Mouse (Mus musculus): ENCODE results near the gene Neil1. TPM values are rescaled to one million over a fixed set of nuclear protein-coding genes. Genes with fewer than 3 reads are reported as not detected.

The Neil1 gene
- 9.1 and 11.0 TPM in 2 replicates for polyA plus RNA-seq (2015; fragmentation: Nextera tagmentation; extraction: Ambion mirVana)

DNA sequence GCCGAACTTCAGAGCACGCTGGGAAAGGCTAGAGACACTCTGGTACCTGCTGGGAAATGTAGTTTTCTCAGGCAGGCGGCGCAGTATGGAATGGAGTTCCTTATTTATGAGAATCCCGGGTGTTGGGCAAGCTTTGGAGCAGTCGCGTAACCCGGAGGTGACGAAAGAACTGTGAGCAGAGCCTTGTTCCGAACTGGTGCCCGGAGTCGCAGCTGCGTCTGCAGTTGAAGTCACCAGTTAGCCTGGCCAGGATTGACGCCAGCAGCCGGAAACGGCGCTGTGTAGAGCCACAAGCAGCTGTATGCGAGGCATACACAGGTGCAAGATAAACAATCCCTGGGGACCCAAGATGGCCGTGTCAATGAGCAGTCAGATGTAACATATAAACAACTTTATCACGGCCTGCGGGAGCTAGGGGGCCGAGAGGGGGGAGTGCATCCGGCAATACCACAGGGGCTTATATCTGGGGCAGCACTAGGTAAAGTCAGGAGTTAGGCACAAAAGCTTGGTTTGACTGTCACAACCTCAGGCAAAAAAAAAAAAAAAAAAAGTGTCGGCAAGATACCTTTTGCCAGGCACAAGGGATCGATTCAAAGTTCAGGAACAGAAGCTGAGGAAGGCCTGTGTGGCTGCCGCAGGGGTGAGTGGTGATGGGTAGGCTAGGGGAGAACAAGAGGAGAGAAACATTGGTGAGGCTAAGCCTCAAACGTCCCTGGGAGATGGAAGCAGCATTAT is at the start of gene Neil1:
Gene Neil1, minus strand, starts transcription at position 162 of the 735 bp plus-strand sequence.
- Histone ChIP-seq H3K27me3 (no peaks in the 10 kb centered on the region), H3K9me3 (no peaks in the 10 kb centered on the region), H3K9ac (peak within 1 kb of the TSS; percentile 78), H3K36me3 (peaks cover 15% of the 10 kb centered on the region), H3K4me1 (replicated peaks) (peaks cover 26% of the 10 kb centered on the region), H3K4me2 (peak within 1 kb of the TSS; percentile 66), H3K4me3 (peak within 1 kb of the TSS; percentile 52), H3K27ac (peak within 1 kb of the TSS; percentile 92)
- WGBS = under 1% methylated on average over 27 of the region's 27 CpGs
- ATAC-seq (ENCODE audit: low FRiP score) = peak; percentile 94

DNA sequence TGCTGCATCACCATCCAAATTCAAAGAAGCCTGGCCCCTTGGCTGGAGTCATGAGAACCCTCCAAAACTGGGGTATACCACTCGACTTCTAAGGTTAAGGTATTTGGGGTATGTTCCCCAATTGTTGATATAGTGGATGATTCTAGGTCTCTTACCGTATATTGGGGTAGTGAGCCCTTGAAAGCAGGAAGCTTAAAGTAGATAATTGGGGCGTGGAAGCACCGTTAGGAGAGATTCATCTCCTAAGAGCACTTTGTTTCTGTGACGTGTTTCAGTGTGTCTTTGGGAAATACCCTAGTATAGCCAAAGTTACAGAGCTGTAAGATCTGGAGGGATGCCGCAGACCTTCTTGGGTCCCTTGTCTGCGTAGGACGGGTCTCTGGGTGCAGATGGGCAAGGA is 49.3 kb upstream of the Neil1 start:
- WGBS = 76% methylated on average over 8 of the region's 8 CpGs
- no peaks in the 10 kb centered on the region for H3K4me1 ChIP-seq (replicated peaks)
- no peaks in the 10 kb centered on the region for H3K36me3 ChIP-seq
- H3K4me3 ChIP-seq = no peak overlapping the region
- H3K27me3 ChIP-seq = no peaks in the 10 kb centered on the region
- ATAC-seq (ENCODE audit: low FRiP score) = no peak
- no peaks in the 10 kb centered on the region for H3K9me3 ChIP-seq
- no peak overlapping the region for H3K9ac ChIP-seq
- no peak overlapping the region for H3K4me2 ChIP-seq
- H3K27ac ChIP-seq = no peak overlapping the region

DNA sequence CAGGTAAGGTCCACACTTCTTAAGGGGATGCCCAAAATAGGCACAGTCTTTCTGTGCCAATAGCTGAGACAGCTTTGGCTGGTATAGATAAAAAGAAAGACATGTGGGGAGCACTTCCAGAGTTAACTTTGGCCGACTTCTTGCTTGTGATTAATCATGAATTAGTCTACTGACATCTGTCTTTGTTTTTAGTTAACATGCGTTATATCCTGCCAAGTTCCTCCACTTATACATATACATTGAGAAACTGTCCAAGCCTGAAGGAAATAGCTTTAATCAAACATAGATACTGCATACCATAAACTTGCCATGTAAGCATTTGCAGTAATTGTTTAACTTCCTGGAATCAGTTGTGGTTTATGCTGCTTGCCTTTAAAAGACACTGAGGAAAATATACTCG is 48.6 kb upstream of the Neil1 start:
- Histone ChIP-seq H3K27ac (no peak overlapping the region), H3K4me2 (no peak overlapping the region), H3K9ac (no peak overlapping the region), H3K4me3 (no peak overlapping the region), H3K9me3 (no peaks in the 10 kb centered on the region), H3K36me3 (no peaks in the 10 kb centered on the region), H3K4me1 (replicated peaks) (no peaks in the 10 kb centered on the region), H3K27me3 (no peaks in the 10 kb centered on the region)
- no peak for ATAC-seq (ENCODE audit: low FRiP score)
- 67% methylated on average over 3 of the region's 3 CpGs for WGBS

DNA sequence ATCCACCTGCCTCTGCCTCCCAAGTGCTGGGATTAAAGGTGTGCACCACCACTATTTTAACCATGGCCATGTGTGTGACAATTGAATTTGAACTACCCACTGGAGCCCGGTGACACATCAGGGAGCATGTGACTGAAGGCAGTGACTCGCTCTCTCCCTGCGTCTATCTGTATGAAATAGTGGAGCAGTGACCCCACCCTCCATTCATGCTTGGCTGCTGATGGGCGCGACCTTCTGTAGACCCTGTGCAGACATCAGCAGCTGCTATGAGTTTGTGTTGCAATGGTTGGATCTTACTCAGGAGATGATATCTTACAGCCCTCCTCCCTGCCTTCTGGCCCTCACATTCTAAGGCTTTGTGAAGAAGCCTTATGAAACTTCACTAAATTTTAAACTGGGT is 20.3 kb upstream of the Neil1 start:
- Histone ChIP-seq H3K27me3 (0 out of 2 replicates have a peak, but pooled peaks cover 9% of the 10 kb centered on the region), H3K4me2 (no peak overlapping the region), H3K36me3 (no peaks in the 10 kb centered on the region), H3K4me3 (no peak overlapping the region), H3K27ac (no peak overlapping the region), H3K9me3 (no peaks in the 10 kb centered on the region), H3K4me1 (replicated peaks) (no peaks in the 10 kb centered on the region), H3K9ac (no peak overlapping the region)
- 82% methylated on average over 5 of the region's 5 CpGs for WGBS
- ATAC-seq (ENCODE audit: low FRiP score) = no peak

DNA sequence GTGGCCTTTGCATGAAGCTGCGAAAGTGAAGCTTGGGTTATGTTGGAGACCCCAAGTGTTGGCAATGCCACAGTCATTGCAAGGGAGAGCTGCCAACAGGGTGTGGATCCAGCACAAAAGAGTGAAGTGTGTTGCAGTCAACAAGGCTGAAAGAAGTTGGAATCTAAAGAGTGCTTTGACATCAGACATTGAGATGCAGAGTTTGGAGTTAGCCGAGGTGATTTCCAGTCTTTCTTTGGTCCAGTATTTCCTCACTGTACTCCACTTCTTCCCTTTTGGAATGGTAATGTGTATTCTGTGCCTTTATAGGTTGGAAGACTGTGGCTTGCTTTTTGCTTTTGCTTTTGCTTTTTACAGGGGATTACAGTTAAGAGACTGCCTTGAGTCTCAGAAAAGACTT is 18.1 kb upstream of the Neil1 start:
- WGBS = 90% methylated on average over 2 of the region's 2 CpGs
- Histone ChIP-seq H3K27ac (no peak overlapping the region), H3K4me3 (no peak overlapping the region), H3K27me3 (peaks cover 13% of the 10 kb centered on the region; the same call in 1 of the 2 replicates), H3K4me2 (no peak overlapping the region), H3K9me3 (no peaks in the 10 kb centered on the region), H3K9ac (no peak overlapping the region), H3K4me1 (replicated peaks) (no peaks in the 10 kb centered on the region), H3K36me3 (no peaks in the 10 kb centered on the region)
- no peak for ATAC-seq (ENCODE audit: low FRiP score)

DNA sequence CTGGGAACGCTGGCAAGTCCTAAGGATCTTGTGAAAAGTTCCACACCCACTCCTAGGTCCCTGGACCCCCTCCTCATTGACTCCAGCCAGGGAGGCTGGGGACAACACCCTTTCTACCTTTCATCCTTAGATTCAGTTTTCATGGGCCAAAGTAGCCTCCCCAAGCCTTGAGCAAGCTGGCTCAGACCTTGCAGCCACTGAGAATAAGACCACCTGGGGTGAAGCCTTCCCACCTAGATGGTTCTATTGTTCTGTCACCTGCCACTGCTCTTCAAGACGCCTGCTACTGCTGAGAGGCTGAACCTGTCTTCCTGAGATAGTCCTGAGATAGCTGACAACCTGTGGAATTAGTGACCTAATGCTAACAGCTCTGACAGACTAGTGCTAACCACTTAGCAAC is 15.0 kb upstream of the Neil1 start:
- Histone ChIP-seq H3K9me3 (no peaks in the 10 kb centered on the region), H3K27ac (no peak overlapping the region), H3K4me3 (no peak overlapping the region), H3K27me3 (peaks cover 24% of the 10 kb centered on the region), H3K9ac (no peak overlapping the region; the same call in 1 of the 2 replicates), H3K4me1 (replicated peaks) (peaks cover 5% of the 10 kb centered on the region; the same call in 1 of the 2 replicates), H3K36me3 (no peaks in the 10 kb centered on the region), H3K4me2 (no peak overlapping the region)
- 53% methylated on average over 2 of the region's 2 CpGs for WGBS
- no peak for ATAC-seq (ENCODE audit: low FRiP score)

DNA sequence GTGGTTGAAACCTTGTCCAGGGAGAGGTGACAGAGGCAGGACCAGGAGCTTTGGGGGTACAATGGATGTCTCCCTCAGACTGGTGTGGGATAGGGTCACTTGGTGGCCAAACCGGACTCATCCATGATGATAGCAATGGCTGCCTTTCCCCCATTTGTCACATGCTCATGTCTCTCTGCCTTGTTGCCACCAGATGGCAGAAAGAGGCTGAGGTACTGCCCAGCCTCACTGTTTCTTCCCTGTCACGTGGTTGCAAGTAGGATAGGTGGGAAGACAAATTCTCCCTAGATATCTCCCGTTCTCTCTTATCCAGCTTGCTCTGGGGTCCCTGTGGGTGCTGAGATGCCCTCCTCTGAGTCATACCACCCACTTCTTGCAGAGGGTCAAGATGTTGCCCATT is 14.4 kb upstream of the Neil1 start:
- Histone ChIP-seq H3K36me3 (no peaks in the 10 kb centered on the region), H3K27me3 (peaks cover 24% of the 10 kb centered on the region), H3K4me1 (replicated peaks) (peaks cover 7% of the 10 kb centered on the region), H3K9ac (no peak overlapping the region), H3K9me3 (no peaks in the 10 kb centered on the region), H3K4me2 (no peak overlapping the region), H3K27ac (no peak overlapping the region), H3K4me3 (no peak overlapping the region)
- no peak for ATAC-seq (ENCODE audit: low FRiP score)
- WGBS = 26% methylated on average over 3 of the region's 3 CpGs

DNA sequence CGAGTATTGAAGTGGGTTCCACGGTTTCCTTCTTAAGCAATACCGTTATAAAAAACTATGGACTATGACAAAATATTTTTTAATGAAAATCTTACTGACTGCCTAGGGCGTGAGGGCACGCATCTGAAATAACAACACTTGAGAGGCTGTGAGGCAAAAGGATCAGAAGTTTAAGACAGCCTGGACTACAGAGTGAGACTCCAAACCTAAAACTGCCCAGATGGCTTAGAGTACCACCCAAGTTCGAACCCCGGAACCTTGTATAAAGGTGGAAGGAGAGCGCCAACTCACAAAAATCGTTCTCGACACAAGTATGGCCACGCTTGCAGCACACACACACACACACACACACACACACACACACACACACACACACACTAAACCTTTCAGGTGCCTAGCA is 10.4 kb upstream of the Neil1 start:
- H3K27me3 ChIP-seq = peaks cover 18% of the 10 kb centered on the region
- peak overlapping the region; percentile 85 for H3K4me3 ChIP-seq
- H3K9ac ChIP-seq = peak overlapping the region; percentile 86
- H3K4me1 ChIP-seq (replicated peaks) = peaks cover 22% of the 10 kb centered on the region
- WGBS = 37% methylated on average over 11 of the region's 11 CpGs
- no peaks in the 10 kb centered on the region for H3K9me3 ChIP-seq
- H3K4me2 ChIP-seq = peak overlapping the region; percentile 94
- H3K36me3 ChIP-seq = peaks cover 19% of the 10 kb centered on the region
- H3K27ac ChIP-seq = peak overlapping the region; percentile 58; the same call in 1 of the 2 replicates
- peak; percentile 57 for ATAC-seq (ENCODE audit: low FRiP score)

DNA sequence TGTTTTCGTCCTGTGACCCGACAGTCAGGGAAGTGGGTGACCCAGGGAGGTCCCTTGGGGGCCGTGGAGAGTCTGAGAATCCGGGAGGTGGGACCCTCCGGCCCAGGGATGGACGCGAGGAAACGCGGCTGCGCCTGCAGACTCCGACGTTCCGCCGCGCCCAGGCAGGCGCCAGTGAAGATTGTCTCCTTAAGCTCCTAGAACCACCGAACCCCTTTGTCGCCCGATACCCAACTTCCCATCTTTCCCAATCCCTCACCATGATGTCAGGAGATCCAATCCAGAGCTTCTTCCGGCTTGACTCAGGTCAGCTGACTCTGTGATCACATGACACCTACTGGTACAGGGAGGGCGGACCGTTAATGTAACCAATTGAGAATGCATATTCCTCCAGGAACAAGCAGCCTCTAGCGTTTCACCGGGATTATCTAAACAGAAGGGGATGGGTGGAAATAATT is 9.9 kb upstream of the Neil1 start, which contains the start of gene Commd4:
Gene Commd4, minus strand, starts transcription at position 319 of the 458 bp plus-strand sequence.
- H3K4me2 ChIP-seq = peak within 1 kb of the TSS; percentile 94
- H3K27ac ChIP-seq = peak within 1 kb of the TSS; percentile 84
- peak within 1 kb of the TSS; percentile 85 for H3K4me3 ChIP-seq
- H3K36me3 ChIP-seq = peaks cover 19% of the 10 kb centered on the region
- peak within 1 kb of the TSS; percentile 86 for H3K9ac ChIP-seq
- H3K27me3 ChIP-seq = peaks cover 18% of the 10 kb centered on the region
- peak; percentile 89 for ATAC-seq (ENCODE audit: low FRiP score)
- H3K9me3 ChIP-seq = no peaks in the 10 kb centered on the region
- peaks cover 22% of the 10 kb centered on the region for H3K4me1 ChIP-seq (replicated peaks)
- 1% methylated on average over 24 of the region's 24 CpGs for WGBS

DNA sequence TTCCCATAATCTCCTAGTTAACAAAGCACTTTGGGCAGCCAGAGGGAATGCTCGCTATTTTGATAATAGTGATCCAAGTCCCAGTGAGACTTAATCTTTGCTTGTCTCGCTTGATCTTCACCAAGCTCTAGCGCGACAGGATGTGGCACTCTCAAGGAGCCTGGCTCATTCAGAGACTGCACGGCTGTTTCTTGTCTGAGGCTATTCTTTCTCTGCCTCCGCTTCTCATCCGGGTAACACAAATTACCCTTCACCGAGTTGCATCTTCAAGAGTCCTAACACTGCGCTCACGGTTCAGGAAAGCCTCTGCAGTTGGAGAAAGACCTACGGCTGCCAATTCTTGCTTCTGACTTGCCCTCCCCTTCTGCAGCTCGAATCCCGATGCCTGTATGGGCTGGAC is 9.4 kb upstream of the Neil1 start:
- H3K27ac ChIP-seq = peak overlapping the region; percentile 84
- H3K9ac ChIP-seq = peak overlapping the region; percentile 86
- 35% methylated on average over 13 of the region's 13 CpGs for WGBS
- H3K4me1 ChIP-seq (replicated peaks) = peaks cover 22% of the 10 kb centered on the region
- peaks cover 19% of the 10 kb centered on the region for H3K36me3 ChIP-seq
- H3K4me3 ChIP-seq = peak overlapping the region; percentile 85
- ATAC-seq (ENCODE audit: low FRiP score) = no peak
- no peaks in the 10 kb centered on the region for H3K9me3 ChIP-seq
- H3K4me2 ChIP-seq = peak overlapping the region; percentile 94
- peaks cover 16% of the 10 kb centered on the region for H3K27me3 ChIP-seq

DNA sequence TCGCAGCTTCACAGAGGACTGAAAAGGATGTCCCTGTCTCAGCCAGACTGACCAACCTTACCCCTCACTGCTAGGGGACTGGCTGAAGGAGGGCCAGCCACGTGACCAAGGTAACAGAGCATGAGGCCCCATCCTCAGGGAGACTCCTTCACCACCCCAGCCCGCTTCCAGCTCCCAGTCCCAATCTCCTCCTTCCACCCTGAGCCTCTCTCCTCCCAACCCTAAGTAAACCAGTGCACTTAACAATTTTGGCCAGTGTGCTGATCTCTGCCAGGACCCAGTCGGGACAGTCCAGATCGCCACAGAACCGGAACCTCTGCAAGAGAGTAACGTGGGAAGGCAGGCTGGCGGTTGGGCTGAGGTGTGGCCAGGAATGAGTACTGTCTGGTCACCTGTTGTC is 8.7 kb upstream of the Neil1 start:
- H3K4me1 ChIP-seq (replicated peaks) = peaks cover 22% of the 10 kb centered on the region
- peak overlapping the region; percentile 94 for H3K4me2 ChIP-seq
- ATAC-seq (ENCODE audit: low FRiP score) = no peak
- 89% methylated on average over 8 of the region's 8 CpGs for WGBS
- H3K9ac ChIP-seq = peak overlapping the region; percentile 86
- H3K36me3 ChIP-seq = peaks cover 19% of the 10 kb centered on the region
- H3K27me3 ChIP-seq = peaks cover 13% of the 10 kb centered on the region; the same call in 1 of the 2 replicates
- no peaks in the 10 kb centered on the region for H3K9me3 ChIP-seq
- peak overlapping the region; percentile 85; the same call in 1 of the 2 replicates for H3K4me3 ChIP-seq
- H3K27ac ChIP-seq = no peak overlapping the region

DNA sequence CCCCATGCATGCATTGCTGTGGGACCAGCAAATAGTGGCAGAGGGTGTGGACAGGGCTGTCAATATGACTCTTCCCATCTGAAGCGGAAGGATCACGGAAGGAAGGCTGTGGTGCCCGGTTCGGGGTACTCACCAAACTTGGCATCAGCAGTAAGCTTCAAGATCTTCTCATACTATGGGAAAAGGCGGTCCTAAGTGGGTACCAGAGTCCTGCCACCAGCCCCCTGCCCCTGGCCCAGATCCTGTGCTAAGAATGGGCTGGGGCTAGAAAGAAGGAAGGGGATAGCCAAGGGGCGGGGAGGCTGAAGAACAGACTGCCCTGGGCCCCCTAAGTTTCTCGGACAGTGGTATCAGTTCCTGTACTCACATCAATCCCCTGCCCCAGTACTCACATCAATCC is 8.3 kb upstream of the Neil1 start:
- H3K36me3 ChIP-seq = peaks cover 19% of the 10 kb centered on the region
- peaks cover 22% of the 10 kb centered on the region for H3K4me1 ChIP-seq (replicated peaks)
- no peak overlapping the region for H3K9ac ChIP-seq
- peaks cover 13% of the 10 kb centered on the region; the same call in 1 of the 2 replicates for H3K27me3 ChIP-seq
- no peak for ATAC-seq (ENCODE audit: low FRiP score)
- no peak overlapping the region for H3K4me2 ChIP-seq
- no peak overlapping the region for H3K4me3 ChIP-seq
- H3K27ac ChIP-seq = no peak overlapping the region
- 95% methylated on average over 7 of the region's 7 CpGs for WGBS
- H3K9me3 ChIP-seq = no peaks in the 10 kb centered on the region

DNA sequence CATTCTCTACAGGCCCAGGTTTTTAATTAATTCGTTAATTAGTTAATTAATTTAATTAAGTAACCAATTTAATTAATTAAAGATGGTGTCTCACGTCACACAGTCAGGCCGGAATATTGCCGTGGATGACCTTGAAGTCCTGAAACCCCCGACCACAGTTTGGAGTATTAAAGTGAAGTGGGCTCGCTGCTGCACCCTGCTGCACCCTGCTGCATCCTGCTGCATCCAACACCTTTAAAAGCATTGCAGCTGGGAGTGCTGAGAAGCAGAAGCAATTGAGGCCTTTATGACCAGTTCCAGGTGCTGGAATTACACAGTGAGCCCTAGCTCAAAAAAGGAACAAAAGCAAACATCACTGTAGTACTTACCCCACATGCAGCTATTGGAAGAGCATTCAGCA is 4.2 kb upstream of the Neil1 start:
- Histone ChIP-seq H3K27ac (no peak overlapping the region), H3K4me2 (no peak overlapping the region), H3K27me3 (no peaks in the 10 kb centered on the region), H3K4me1 (replicated peaks) (peaks cover 25% of the 10 kb centered on the region), H3K4me3 (no peak overlapping the region), H3K9me3 (no peaks in the 10 kb centered on the region), H3K36me3 (peaks cover 19% of the 10 kb centered on the region), H3K9ac (no peak overlapping the region)
- ATAC-seq (ENCODE audit: low FRiP score) = no peak
- 52% methylated on average over 6 of the region's 6 CpGs for WGBS

Measured in hindbrain, embryonic 13.5 days (tissue).